Mouse (Mus musculus): ENCODE results near the gene Kctd17. TPM values are rescaled to one million over a fixed set of nuclear protein-coding genes. Genes with fewer than 3 reads are reported as not detected.

Kctd17 gene
- polyA plus RNA-seq, 1 experiment from 2014 or later: 36.0 TPM

GRCm38 (mm10) chr15:78405517-78406211, 22.7 kb upstream of the Kctd17 start, which contains the start of gene Tst:
TSS of gene Tst (minus strand) at chr15:78405907.
- peak within 1 kb of the TSS; percentile 60 for H3K4me3 ChIP-seq (ENCODE audit: low read depth, low read length)
- 2% methylated on average over 33 of the region's 34 CpGs for WGBS
- H3K36me3 ChIP-seq (replicated peaks; ENCODE audit: control insufficient read depth, insufficient read depth, low read depth, low read length): no peaks in the 10 kb centered on the region
- peak; percentile 60 for ATAC-seq (replicated peaks; ENCODE audit: insufficient number of reproducible peaks, low FRiP score, low TSS enrichment, low read depth)
- H3K4me1 ChIP-seq (ENCODE audit: control insufficient read depth, insufficient read depth, low read length): peaks cover 3% of the 10 kb centered on the region; the same call in 1 of the 2 replicates
- H3K27ac ChIP-seq (replicated peaks; ENCODE audit: low read depth, low read length): peak within 1 kb of the TSS; percentile 85
- peak within 1 kb of the TSS; percentile 66 for H3K9ac ChIP-seq (replicated peaks; ENCODE audit: low read length)
- H3K27me3 ChIP-seq (ENCODE audit: control insufficient read depth, insufficient read depth, low read length): peaks cover 13% of the 10 kb centered on the region
- peak; percentile 85 for DNase-seq (ENCODE audit: low spot score)
- no peaks in the 10 kb centered on the region for H3K9me3 ChIP-seq (replicated peaks; ENCODE audit: control insufficient read depth, low read length)
- H3K4me2 ChIP-seq (ENCODE audit: low read depth, low read length): peak within 1 kb of the TSS; percentile 87

GRCm38 (mm10) chr15:78406293-78406934, 21.9 kb upstream of the Kctd17 start, which contains the start of gene Mpst:
TSS of gene Mpst (plus strand) at chr15:78406416.
- no peaks in the 10 kb centered on the region for H3K9me3 ChIP-seq (replicated peaks; ENCODE audit: control insufficient read depth, low read length)
- H3K27me3 ChIP-seq (ENCODE audit: control insufficient read depth, insufficient read depth, low read length): peaks cover 19% of the 10 kb centered on the region
- DNase-seq (ENCODE audit: low spot score) (peak; percentile 89), ATAC-seq (replicated peaks; ENCODE audit: insufficient number of reproducible peaks, low FRiP score, low TSS enrichment, low read depth) (peak; percentile 89)
- H3K36me3 ChIP-seq (replicated peaks; ENCODE audit: control insufficient read depth, insufficient read depth, low read depth, low read length): no peaks in the 10 kb centered on the region
- peak within 1 kb of the TSS; percentile 66 for H3K9ac ChIP-seq (replicated peaks; ENCODE audit: low read length)
- H3K4me3 ChIP-seq (ENCODE audit: low read depth, low read length): peak within 1 kb of the TSS; percentile 60
- WGBS: under 1% methylated on average over 40 of the region's 40 CpGs
- H3K27ac ChIP-seq (replicated peaks; ENCODE audit: low read depth, low read length): peak within 1 kb of the TSS; percentile 85
- peak within 1 kb of the TSS; percentile 87 for H3K4me2 ChIP-seq (ENCODE audit: low read depth, low read length)
- H3K4me1 ChIP-seq (ENCODE audit: control insufficient read depth, insufficient read depth, low read length): peaks cover 3% of the 10 kb centered on the region; the same call in 1 of the 2 replicates

GRCm38 (mm10) chr15:78409570-78410052, 18.8 kb upstream of the Kctd17 start:
- Histone ChIP-seq H3K9me3 (replicated peaks; ENCODE audit: control insufficient read depth, low read length) (no peaks in the 10 kb centered on the region), H3K4me3 (ENCODE audit: low read depth, low read length) (peak overlapping the region; percentile 17; the same call in 1 of the 2 replicates), H3K4me2 (ENCODE audit: low read depth, low read length) (peak overlapping the region; percentile 43), H3K27me3 (ENCODE audit: control insufficient read depth, insufficient read depth, low read length) (peaks cover 19% of the 10 kb centered on the region), H3K9ac (replicated peaks; ENCODE audit: low read length) (no peak overlapping the region), H3K36me3 (replicated peaks; ENCODE audit: control insufficient read depth, insufficient read depth, low read depth, low read length) (no peaks in the 10 kb centered on the region), H3K4me1 (ENCODE audit: control insufficient read depth, insufficient read depth, low read length) (peaks cover 3% of the 10 kb centered on the region; the same call in 1 of the 2 replicates), H3K27ac (replicated peaks; ENCODE audit: low read depth, low read length) (no peak overlapping the region)
- ATAC-seq (replicated peaks; ENCODE audit: insufficient number of reproducible peaks, low FRiP score, low TSS enrichment, low read depth) (no peak), DNase-seq (ENCODE audit: low spot score) (no peak)
- WGBS: 13% methylated on average over 12 of the region's 12 CpGs

GRCm38 (mm10) chr15:78413083-78413718, 15.2 kb upstream of the Kctd17 start:
- 82% methylated on average over 14 of the region's 14 CpGs for WGBS
- Histone ChIP-seq H3K27me3 (ENCODE audit: control insufficient read depth, insufficient read depth, low read length) (peaks cover 19% of the 10 kb centered on the region), H3K27ac (replicated peaks; ENCODE audit: low read depth, low read length) (no peak overlapping the region), H3K36me3 (replicated peaks; ENCODE audit: control insufficient read depth, insufficient read depth, low read depth, low read length) (no peaks in the 10 kb centered on the region), H3K4me2 (ENCODE audit: low read depth, low read length) (no peak overlapping the region), H3K4me3 (ENCODE audit: low read depth, low read length) (no peak overlapping the region), H3K9me3 (replicated peaks; ENCODE audit: control insufficient read depth, low read length) (no peaks in the 10 kb centered on the region), H3K9ac (replicated peaks; ENCODE audit: low read length) (no peak overlapping the region), H3K4me1 (ENCODE audit: control insufficient read depth, insufficient read depth, low read length) (peaks cover 3% of the 10 kb centered on the region)
- ATAC-seq (replicated peaks; ENCODE audit: insufficient number of reproducible peaks, low FRiP score, low TSS enrichment, low read depth) (no peak), DNase-seq (ENCODE audit: low spot score) (no peak)

GRCm38 (mm10) chr15:78413719-78414117, 14.6 kb upstream of the Kctd17 start:
- H3K4me1 ChIP-seq (ENCODE audit: control insufficient read depth, insufficient read depth, low read length): peaks cover 3% of the 10 kb centered on the region
- ATAC-seq (replicated peaks; ENCODE audit: insufficient number of reproducible peaks, low FRiP score, low TSS enrichment, low read depth) (no peak), DNase-seq (ENCODE audit: low spot score) (no peak)
- H3K9ac ChIP-seq (replicated peaks; ENCODE audit: low read length): no peak overlapping the region
- H3K36me3 ChIP-seq (replicated peaks; ENCODE audit: control insufficient read depth, insufficient read depth, low read depth, low read length): no peaks in the 10 kb centered on the region
- WGBS: 54% methylated on average over 1 of the region's 1 CpGs
- H3K4me2 ChIP-seq (ENCODE audit: low read depth, low read length): no peak overlapping the region
- no peaks in the 10 kb centered on the region for H3K9me3 ChIP-seq (replicated peaks; ENCODE audit: control insufficient read depth, low read length)
- peaks cover 19% of the 10 kb centered on the region for H3K27me3 ChIP-seq (ENCODE audit: control insufficient read depth, insufficient read depth, low read length)
- no peak overlapping the region for H3K4me3 ChIP-seq (ENCODE audit: low read depth, low read length)
- H3K27ac ChIP-seq (replicated peaks; ENCODE audit: low read depth, low read length): no peak overlapping the region

- no peaks in the 10 kb centered on the region for H3K36me3 ChIP-seq (replicated peaks; ENCODE audit: control insufficient read depth, insufficient read depth, low read depth, low read length)
- H3K9me3 ChIP-seq (replicated peaks; ENCODE audit: control insufficient read depth, low read length): no peaks in the 10 kb centered on the region
- no peak for DNase-seq (ENCODE audit: low spot score)
- WGBS: 87% methylated on average over 8 of the region's 8 CpGs
- H3K4me1 ChIP-seq (ENCODE audit: control insufficient read depth, insufficient read depth, low read length): peaks cover 3% of the 10 kb centered on the region
- no peak overlapping the region for H3K4me2 ChIP-seq (ENCODE audit: low read depth, low read length)
- ATAC-seq (replicated peaks; ENCODE audit: insufficient number of reproducible peaks, low FRiP score, low TSS enrichment, low read depth): no peak
- peaks cover 19% of the 10 kb centered on the region for H3K27me3 ChIP-seq (ENCODE audit: control insufficient read depth, insufficient read depth, low read length)
- no peak overlapping the region for H3K4me3 ChIP-seq (ENCODE audit: low read depth, low read length)
- H3K27ac ChIP-seq (replicated peaks; ENCODE audit: low read depth, low read length): no peak overlapping the region
- no peak overlapping the region for H3K9ac ChIP-seq (replicated peaks; ENCODE audit: low read length)
Observed at GRCm38 (mm10) chr15:78414157-78414556, 14.2 kb upstream of the Kctd17 start.

- WGBS: 10% methylated on average over 4 of the region's 4 CpGs
- Histone ChIP-seq H3K9me3 (replicated peaks; ENCODE audit: control insufficient read depth, low read length) (no peaks in the 10 kb centered on the region), H3K4me3 (ENCODE audit: low read depth, low read length) (no peak overlapping the region), H3K4me1 (ENCODE audit: control insufficient read depth, insufficient read depth, low read length) (no peaks in the 10 kb centered on the region; the same call in 1 of the 2 replicates), H3K4me2 (ENCODE audit: low read depth, low read length) (no peak overlapping the region), H3K27ac (replicated peaks; ENCODE audit: low read depth, low read length) (no peak overlapping the region), H3K27me3 (ENCODE audit: control insufficient read depth, insufficient read depth, low read length) (no peaks in the 10 kb centered on the region), H3K36me3 (replicated peaks; ENCODE audit: control insufficient read depth, insufficient read depth, low read depth, low read length) (no peaks in the 10 kb centered on the region), H3K9ac (replicated peaks; ENCODE audit: low read length) (no peak overlapping the region)
- no peak for DNase-seq (ENCODE audit: low spot score)
- no peak for ATAC-seq (replicated peaks; ENCODE audit: insufficient number of reproducible peaks, low FRiP score, low TSS enrichment, low read depth)
Observed at GRCm38 (mm10) chr15:78416937-78417336, 11.4 kb upstream of the Kctd17 start.

All from embryonic facial prominence, embryonic 11.5 days (tissue).